Mouse (Mus musculus) liver, embryonic 14.5 days (tissue): ENCODE measurements around the gene Cyth3.

Source experiments
- CTCF ChIP-seq: IDR thresholded peaks from 2 replicates; pipeline ENCODE4 v1.5.1; 2016; ENCODE audit warnings: antibody characterized with exemption, low read depth, control low read depth
- EP300 ChIP-seq: IDR thresholded peaks from 2 replicates; pipeline ENCODE4 v1.6.1; 2016; ENCODE audit warnings: antibody characterized with exemption, low read depth

GRCm38 (mm10) chr5:143593563-143594146, 28.6 kb upstream of the Cyth3 start:
- TF ChIP-seq CTCF: no peak
- no peak for TF ChIP-seq EP300
